Mouse (Mus musculus) liver, embryonic 14.5 days (tissue): ENCODE results near the gene Zcchc4.

Source experiments
- CTCF ChIP-seq: IDR thresholded peaks from 2 replicates; pipeline ENCODE4 v1.5.1; 2016; ENCODE audit warnings: antibody characterized with exemption, low read depth, control low read depth
- EP300 ChIP-seq: IDR thresholded peaks from 2 replicates; pipeline ENCODE4 v1.6.1; 2016; ENCODE audit warnings: antibody characterized with exemption, low read depth

- TF ChIP-seq CTCF (no peak), EP300 (no peak)
Measured at GRCm38 (mm10) chr5:52746920-52747319, 28.3 kb upstream of the Zcchc4 start.
